Mouse (Mus musculus) embryonic facial prominence, embryonic 14.5 days (tissue): ENCODE data around the gene Znrf1. TPM values are rescaled to one million over a fixed set of nuclear protein-coding genes. Genes with fewer than 3 reads are reported as not detected.

Experiments
- ATAC-seq: fragments of 200-750 bp; cut with Nextera tagmentation; 2 replicates; pipeline ENCODE4 v1.8.0; 2017; ENCODE audit warnings: low read depth, moderate number of reproducible peaks, moderate TSS enrichment
- DNase-seq: peaks from one replicate; pipeline ENCODE4 v3.0.0-alpha.2; 2015; ENCODE audit warnings: low spot score
- H3K27ac ChIP-seq: fragments of 300-500 bp; sonication (generic); replicated peaks from 2 replicates; pipeline ENCODE4 v1.5.1; 2014; ENCODE audit warnings: low read depth, mild to moderate bottlenecking, low read length, moderate library complexity
- H3K27me3 ChIP-seq: fragments of 300-500 bp; sonication (generic); replicated peaks from 2 replicates; pipeline ENCODE4 v1.6.1; 2014; ENCODE audit warnings: low read length; ENCODE audit not compliant: control insufficient read depth, insufficient read depth
- H3K36me3 ChIP-seq: fragments of 300-500 bp; sonication (generic); 2 replicates; pipeline ENCODE4 v1.6.1; 2014; ENCODE audit warnings: low read length, mixed read lengths; ENCODE audit not compliant: control insufficient read depth, insufficient read depth
- H3K4me1 ChIP-seq: fragments of 300-500 bp; sonication (generic); 2 replicates; pipeline ENCODE4 v1.6.1; 2014; ENCODE audit warnings: antibody characterized with exemption, low read length; ENCODE audit not compliant: control insufficient read depth, insufficient read depth
- H3K4me2 ChIP-seq: fragments of 300-500 bp; sonication (generic); 2 replicates; pipeline ENCODE4 v1.6.1; 2014; ENCODE audit warnings: low read depth, mild to moderate bottlenecking, low read length, moderate library complexity, mixed read lengths
- H3K4me3 ChIP-seq: fragments of 300-500 bp; sonication (generic); 2 replicates; pipeline ENCODE4 v1.5.1; 2014; ENCODE audit warnings: low read depth, mild to moderate bottlenecking, low read length
- H3K9ac ChIP-seq: fragments of 300-500 bp; sonication (generic); 2 replicates; pipeline ENCODE4 v1.6.1; 2014; ENCODE audit warnings: low read depth, mild to moderate bottlenecking, low read length, moderate library complexity, mixed read lengths
- H3K9me3 ChIP-seq: fragments of 300-500 bp; sonication (generic); 2 replicates; pipeline ENCODE4 v1.6.1; 2016; ENCODE audit warnings: low read length; ENCODE audit not compliant: control insufficient read depth
- WGBS: fragments of 180-500 bp; shearing (Covaris S2); extraction: QIAGEN DNeasy Blood & Tissue Kit; methylation state at CpG from one replicate; pipeline ENCODE4 v1.1.7; 2014; 5-methylcytosine and 5-hydroxymethylcytosine counted together
- polyA plus RNA-seq: library from polyadenylated mRNA; unstranded; fragments of >200 nt; fragmentation: Nextera tagmentation; extraction: Ambion mirVana; gene quantifications from 2 replicates; pipeline ENCODE4 v1.2.1, GENCODE M21; 2014

Znrf1 gene
- polyA plus RNA-seq, 1 experiment from 2014 or later: 35.6 TPM

GRCm38 (mm10) chr8:111568029-111568428 is 32.1 kb downstream of the Znrf1 start:
- 53% methylated on average over 3 of the region's 3 CpGs for WGBS
- Histone ChIP-seq H3K4me1 (peaks cover 11% of the 10 kb centered on the region), H3K36me3 (no peaks in the 10 kb centered on the region), H3K4me3 (no peak overlapping the region), H3K27ac (no peak overlapping the region), H3K27me3 (no peaks in the 10 kb centered on the region), H3K9ac (no peak overlapping the region), H3K4me2 (no peak overlapping the region), H3K9me3 (no peaks in the 10 kb centered on the region)
- 0 out of 2 replicates have a peak, but pooled peaks have one; percentile 30 for ATAC-seq
- no peak for DNase-seq

- no peaks in the 10 kb centered on the region for H3K9me3 ChIP-seq
- ATAC-seq (no peak), DNase-seq (no peak)
- no peaks in the 10 kb centered on the region for H3K36me3 ChIP-seq
- no peak overlapping the region for H3K4me3 ChIP-seq
- WGBS: 79% methylated on average over 4 of the region's 4 CpGs
- no peak overlapping the region for H3K4me2 ChIP-seq
- no peak overlapping the region for H3K9ac ChIP-seq
- no peak overlapping the region for H3K27ac ChIP-seq
- no peaks in the 10 kb centered on the region for H3K27me3 ChIP-seq
- H3K4me1 ChIP-seq: peaks cover 11% of the 10 kb centered on the region
These were observed 34.0 kb downstream of the Znrf1 start for GRCm38 (mm10) chr8:111569926-111570325.

- no peaks in the 10 kb centered on the region for H3K36me3 ChIP-seq
- no peaks in the 10 kb centered on the region for H3K9me3 ChIP-seq
- no peak overlapping the region for H3K4me3 ChIP-seq
- no peak overlapping the region for H3K27ac ChIP-seq
- DNase-seq: no peak
- 75% methylated on average over 2 of the region's 2 CpGs for WGBS
- no peak overlapping the region for H3K4me2 ChIP-seq
- no peak overlapping the region for H3K9ac ChIP-seq
- H3K4me1 ChIP-seq: peaks cover 11% of the 10 kb centered on the region
- H3K27me3 ChIP-seq: no peaks in the 10 kb centered on the region
- no peak for ATAC-seq
These were observed 34.5 kb downstream of the Znrf1 start for GRCm38 (mm10) chr8:111570432-111570831.

- 85% methylated on average over 10 of the region's 10 CpGs for WGBS
- Histone ChIP-seq H3K4me1 (peaks cover 7% of the 10 kb centered on the region), H3K4me2 (no peak overlapping the region), H3K27ac (no peak overlapping the region), H3K9ac (no peak overlapping the region), H3K36me3 (no peaks in the 10 kb centered on the region), H3K27me3 (no peaks in the 10 kb centered on the region), H3K9me3 (no peaks in the 10 kb centered on the region), H3K4me3 (no peak overlapping the region)
- DNase-seq (no peak), ATAC-seq (no peak)
These were observed 35.8 kb downstream of the Znrf1 start for GRCm38 (mm10) chr8:111571661-111572060.

- Histone ChIP-seq H3K9me3 (no peaks in the 10 kb centered on the region), H3K27me3 (no peaks in the 10 kb centered on the region), H3K9ac (no peak overlapping the region), H3K36me3 (no peaks in the 10 kb centered on the region), H3K27ac (no peak overlapping the region), H3K4me3 (no peak overlapping the region), H3K4me2 (no peak overlapping the region), H3K4me1 (peaks cover 7% of the 10 kb centered on the region)
- DNase-seq (no peak), ATAC-seq (no peak)
- WGBS: 78% methylated on average over 2 of the region's 2 CpGs
These were observed 36.5 kb downstream of the Znrf1 start for GRCm38 (mm10) chr8:111572431-111572830.

- DNase-seq (no peak), ATAC-seq (peak; percentile 24; the same call in 1 of the 2 replicates)
- H3K27me3 ChIP-seq: no peaks in the 10 kb centered on the region
- no peak overlapping the region for H3K4me3 ChIP-seq
- H3K36me3 ChIP-seq: no peaks in the 10 kb centered on the region
- no peak overlapping the region for H3K4me2 ChIP-seq
- H3K9ac ChIP-seq: no peak overlapping the region
- peaks cover 7% of the 10 kb centered on the region; the same call in 1 of the 2 replicates for H3K4me1 ChIP-seq
- H3K9me3 ChIP-seq: no peaks in the 10 kb centered on the region
- H3K27ac ChIP-seq: no peak overlapping the region
- 44% methylated on average over 8 of the region's 8 CpGs for whole genome bisulfite sequencing
These were observed 37.7 kb downstream of the Znrf1 start for GRCm38 (mm10) chr8:111573583-111573982.

- peak; percentile 27; the same call in 1 of the 2 replicates for ATAC-seq
- WGBS: 62% methylated on average over 2 of the region's 2 CpGs
These were observed 38.1 kb downstream of the Znrf1 start for GRCm38 (mm10) chr8:111574016-111574415.

GRCm38 (mm10) chr8:111575492-111575891 is 39.6 kb downstream of the Znrf1 start:
- peaks cover 7% of the 10 kb centered on the region; the same call in 1 of the 2 replicates for H3K4me1 ChIP-seq
- H3K27me3 ChIP-seq: no peaks in the 10 kb centered on the region
- DNase-seq (no peak), ATAC-seq (no peak)
- no peak overlapping the region for H3K9ac ChIP-seq
- H3K4me3 ChIP-seq: no peak overlapping the region
- WGBS: 94% methylated on average over 4 of the region's 4 CpGs
- no peaks in the 10 kb centered on the region for H3K36me3 ChIP-seq
- no peaks in the 10 kb centered on the region for H3K9me3 ChIP-seq
- no peak overlapping the region for H3K4me2 ChIP-seq
- H3K27ac ChIP-seq: no peak overlapping the region

More at GRCm38 (mm10) chr8:111574016-111574415, 38.1 kb downstream of the Znrf1 start:
- Histone ChIP-seq H3K27me3 (no peaks in the 10 kb centered on the region), H3K4me3 (no peak overlapping the region), H3K9ac (no peak overlapping the region), H3K27ac (no peak overlapping the region), H3K36me3 (no peaks in the 10 kb centered on the region), H3K4me1 (peaks cover 7% of the 10 kb centered on the region; the same call in 1 of the 2 replicates), H3K9me3 (no peaks in the 10 kb centered on the region), H3K4me2 (no peak overlapping the region)
- DNase-seq: no peak

- H3K9me3 ChIP-seq: no peaks in the 10 kb centered on the region
- H3K4me1 ChIP-seq: peaks cover 7% of the 10 kb centered on the region; the same call in 1 of the 2 replicates
- no peak overlapping the region for H3K4me2 ChIP-seq
- H3K27me3 ChIP-seq: no peaks in the 10 kb centered on the region
- no peak for ATAC-seq
- no peaks in the 10 kb centered on the region for H3K36me3 ChIP-seq
- H3K27ac ChIP-seq: no peak overlapping the region
- H3K4me3 ChIP-seq: no peak overlapping the region
- no peak overlapping the region for H3K9ac ChIP-seq
- no peak for DNase-seq
These were observed 40.6 kb downstream of the Znrf1 start for GRCm38 (mm10) chr8:111576501-111576900.
